Mouse (Mus musculus): ENCODE results near the gene Tmem143.

DNA sequence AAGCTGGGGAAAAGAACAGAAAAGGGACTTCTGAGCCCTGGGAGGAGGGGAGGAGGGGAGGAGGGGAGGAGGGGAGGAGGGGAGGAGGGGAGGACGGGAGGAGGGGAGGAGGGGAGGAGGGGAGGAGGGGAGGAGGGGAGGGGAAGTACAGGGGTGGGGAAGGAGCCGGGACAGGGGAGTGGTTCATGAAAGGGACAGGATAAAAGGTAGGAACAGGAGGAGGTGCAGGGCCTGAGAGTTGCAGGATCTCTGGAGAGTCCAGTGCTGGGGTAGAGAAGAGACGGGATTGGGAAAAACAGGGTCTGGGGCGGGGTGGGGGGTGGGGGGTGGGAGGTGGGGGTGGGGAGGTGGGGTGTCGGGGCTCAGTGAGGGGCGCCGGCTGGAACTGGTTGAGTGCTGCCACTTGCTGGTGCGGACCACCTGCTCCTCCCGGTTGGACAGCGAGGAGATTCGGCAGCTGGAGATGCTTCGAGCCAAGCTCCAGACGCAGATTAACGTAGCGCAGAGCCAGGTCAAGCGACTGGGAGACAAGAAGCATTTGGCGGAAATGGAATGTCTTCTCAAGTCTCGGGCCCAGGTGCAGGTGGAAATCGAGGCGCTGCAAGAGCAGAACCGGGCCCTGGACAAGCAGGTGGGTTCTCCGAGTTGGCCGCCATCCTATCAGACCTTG lies 32.0 kb downstream of the Tmem143 start:
- TF ChIP-seq CTCF (IDR thresholded peaks at IDR 0.05; ENCODE audit: extremely low read depth, insufficient read depth, insufficient read length, insufficient replicate concordance), result no peak
- TF ChIP-seq POLR2A (IDR thresholded peaks at IDR 0.05; ENCODE audit: low read depth, low read length), result no peak

All from spleen, adult 2 months (tissue).